Mouse (Mus musculus) activated CD4-positive, CD25-positive, alpha-beta regulatory T cell, adult 9 weeks (primary cell): Measurements from ENCODE around the gene Gm43518. TPM values are rescaled to one million over a fixed set of nuclear protein-coding genes. Genes with fewer than 3 reads are reported as not detected.

Experiments
- polyA plus RNA-seq: library from polyadenylated mRNA; unstranded; fragments of 100-300 nt; shearing (Covaris generic); gene quantifications from one replicate; pipeline ENCODE4 v1.2.1, GENCODE M21; 2017

The Gm43518 gene
- polyA plus RNA-seq = 4.5 TPM

DNA sequence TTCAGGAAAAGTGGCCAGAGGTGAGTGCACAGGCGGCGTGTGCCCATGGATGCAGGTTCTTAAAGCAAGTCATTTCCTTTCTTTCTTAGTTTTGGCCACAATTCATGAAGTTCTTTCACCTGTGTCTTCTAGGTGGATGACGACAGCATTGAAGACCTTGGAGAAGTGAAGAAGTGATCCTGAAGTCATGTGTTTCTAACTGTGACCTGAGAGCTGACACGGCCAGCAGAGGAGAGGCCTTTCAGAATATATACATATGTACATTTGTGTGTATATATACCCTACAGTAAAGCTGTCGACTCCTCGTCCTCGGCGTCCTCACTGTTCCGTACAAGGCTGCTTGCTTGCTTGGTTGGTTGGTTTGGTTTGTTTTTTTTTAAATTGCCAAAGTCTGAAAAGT is at the start of gene Gm43518:
Gene Gm43518 (plus strand): TSS at position 301 of the 400 bp plus-strand sequence.

DNA sequence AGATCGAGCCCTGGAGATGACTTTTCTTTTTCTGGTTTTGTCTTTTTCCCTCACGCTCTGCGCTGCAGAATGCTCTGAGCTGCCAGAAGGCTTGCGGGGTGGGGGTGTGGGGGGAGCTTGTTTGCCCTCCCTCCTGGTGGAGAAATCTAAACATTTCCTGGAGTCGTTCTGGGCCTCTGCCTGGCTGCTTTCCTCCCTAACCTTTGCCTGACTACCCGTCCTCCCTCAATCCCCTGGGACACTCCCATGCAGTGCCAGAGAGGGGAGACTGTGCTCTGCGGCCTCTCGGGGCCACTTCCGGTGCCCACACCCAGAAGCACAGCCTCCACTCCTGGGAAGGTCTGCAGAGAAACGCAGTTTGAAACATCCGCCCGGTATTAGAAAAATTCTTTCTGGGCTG is 47.3 kb upstream of the Gm43518 start, which contains the start of gene Hcar1:
Gene Hcar1 (minus strand): TSS at position 93 of the 400 bp plus-strand sequence.

DNA sequence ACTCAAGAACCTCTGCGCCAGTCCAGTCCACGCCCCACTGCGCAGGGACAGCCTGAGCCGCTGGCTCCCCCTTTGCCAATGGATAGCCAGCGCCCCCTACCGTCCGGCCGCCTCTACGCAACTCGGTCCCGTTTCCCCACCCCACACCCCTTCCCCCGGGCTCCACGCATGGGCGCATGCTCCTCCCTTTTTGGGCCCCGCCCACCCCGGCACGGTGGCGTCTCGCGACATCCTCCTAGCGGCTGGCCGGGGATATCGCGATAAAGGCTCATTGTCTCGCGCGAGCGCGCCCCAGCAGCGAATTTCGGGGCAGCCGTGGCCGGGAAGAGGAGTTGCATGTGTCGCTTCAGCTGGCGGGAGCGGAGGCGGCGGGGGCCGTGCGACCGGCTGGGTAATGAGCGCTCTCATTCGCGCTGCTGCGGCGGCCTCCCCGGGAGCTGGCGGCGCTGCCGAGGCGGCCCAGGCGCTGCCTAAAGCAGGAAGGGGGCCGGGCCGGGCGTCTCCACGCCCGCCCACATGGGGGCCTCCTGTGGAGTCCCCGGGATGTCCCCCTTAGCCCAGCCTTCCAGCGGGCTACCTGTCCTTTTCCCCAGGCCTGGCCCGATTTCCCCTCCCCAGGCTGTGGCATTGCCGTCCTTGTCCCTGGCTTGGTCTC is 20.1 kb upstream of the Gm43518 start, which contains the start of gene Denr:
Gene Denr (plus strand): TSS at position 200 of the 655 bp plus-strand sequence.

DNA sequence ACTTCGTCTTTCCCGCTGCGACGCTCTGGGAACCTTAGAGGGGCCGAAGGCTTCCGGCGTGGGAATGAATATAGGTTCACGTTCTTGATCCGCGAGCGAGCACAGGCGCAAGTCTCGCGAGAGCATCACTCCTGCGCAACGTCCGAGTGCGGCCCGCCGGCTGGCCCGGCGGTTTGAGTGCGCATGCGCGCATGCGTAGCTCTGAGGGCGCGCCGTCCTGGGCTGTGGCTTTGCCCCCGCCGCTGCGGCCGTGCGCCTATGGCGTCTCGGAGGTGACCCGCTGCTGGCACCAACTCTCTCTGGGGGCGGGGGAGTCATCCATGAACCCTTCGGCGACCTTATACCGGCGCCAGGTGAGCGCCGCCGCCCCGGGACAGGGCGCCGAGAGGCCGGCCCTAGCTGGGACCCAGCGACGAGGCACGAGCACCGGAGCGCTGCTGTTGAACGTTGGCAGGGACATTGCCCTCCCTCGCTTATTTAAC is 3.3 kb downstream of the Gm43518 start, which contains the start of gene Ccdc62:
Gene Ccdc62 (plus strand): TSS at position 172 of the 482 bp plus-strand sequence.

GRCm38 (mm10) chr5:123973299-123974178 is 46.3 kb downstream of the Gm43518 start, which contains the start of gene Hip1r:
TSS of gene Hip1r (plus strand) at chr5:123973628.

Other genes starting within 250 kb of the Gm43518 start
- 88.3 TPM for gene Clip1, start 242.8 kb upstream of the Gm43518 start, polyA plus RNA-seq
- 107 TPM for gene Zcchc8, start 206.3 kb upstream of the Gm43518 start, polyA plus RNA-seq
- 185 TPM for gene Rsrc2, start 178.0 kb upstream of the Gm43518 start, polyA plus RNA-seq
- 5.2 TPM for gene Kntc1, start 177.7 kb upstream of the Gm43518 start, polyA plus RNA-seq
- gene Hcar2, start 61.9 kb upstream of the Gm43518 start, polyA plus RNA-seq = 0.75 TPM
- not detected for gene Hcar1, start 47.4 kb upstream of the Gm43518 start, polyA plus RNA-seq
- gene Denr, start 20.2 kb upstream of the Gm43518 start, polyA plus RNA-seq = 103 TPM
- 5.7 TPM for gene Ccdc62, start 3.3 kb downstream of the Gm43518 start, polyA plus RNA-seq
- gene Hip1r, start 46.2 kb downstream of the Gm43518 start, polyA plus RNA-seq = 93.5 TPM
- 52.0 TPM for gene Vps37b, start 104.9 kb downstream of the Gm43518 start, polyA plus RNA-seq
- 57.0 TPM for gene Abcb9, start 168.4 kb downstream of the Gm43518 start, polyA plus RNA-seq
- gene Ogfod2, start 184.9 kb downstream of the Gm43518 start, polyA plus RNA-seq = 33.1 TPM
- gene Arl6ip4, start 188.7 kb downstream of the Gm43518 start, polyA plus RNA-seq = 100 TPM